Mouse (Mus musculus) T-helper 17 cell (primary cell): ENCODE results near the gene Defa17.
"Not testable (repeated sequence)": the region's sequence is repeated elsewhere in the genome, so short reads cannot be mapped to it uniquely, and the experiment has no call there.

Experiments
- in situ Hi-C, 2 experiments: fragments of 300-600 bp; cut with MboI, MseI; formaldehyde crosslinking; loops; 1 replicate in 1 of 2; 2 replicates in 1 of 2; pipeline ENCODE4 v1.15.1; 2025; ENCODE audit warnings: high pct_unique_total_duplicates in 2 of 2

The Defa17 gene

GRCm38 (mm10) chr8:21655480-21655879, at the start of gene Defa17:
Gene Defa17 (plus strand): TSS chr8:21655780.
- in situ Hi-C loops = not testable (repeated sequence)

GRCm38 (mm10) chr8:21617883-21618282, 37.7 kb upstream of the Defa17 start, which contains the start of gene Defa26:
Gene Defa26 (plus strand): TSS chr8:21618183.
- in situ Hi-C loops = loop anchor here (5.0 to 10.0 kb wide), 2 partner anchors 371 to 373 kb away; partner anchors contain the start of gene Gm15292 (in 2 of the 2)

GRCm38 (mm10) chr8:21665497-21665896, 9.9 kb downstream of the Defa17 start, which contains the start of gene Defa34:
Gene Defa34 (plus strand): TSS chr8:21665797.
- in situ Hi-C loops = not testable (repeated sequence)

GRCm38 (mm10) chr8:21703545-21703944, 48.0 kb downstream of the Defa17 start, which contains the start of gene AY761184:
Gene AY761184 (minus strand): TSS chr8:21703645.
- in situ Hi-C loops = not testable (repeated sequence)
